Mouse (Mus musculus) cerebellum, adult 2 months (tissue): ENCODE data around the gene Snai3. TPM values are rescaled to one million over a fixed set of nuclear protein-coding genes. Genes with fewer than 3 reads are reported as not detected.
A peak's percentile ranks its signal among the peaks of the same experiment; 100 is the strongest.

Experiments
- DNase-seq, 2 experiments: peaks; one replicate each; pipeline ENCODE4 v3.0.0; 2021
- H3K27ac ChIP-seq: fragments of 200-500 bp; 2 replicates; pipeline ENCODE4 v1.5.1; 2012; ENCODE audit warnings: low read length, control low read depth, inconsistent platforms; ENCODE audit not compliant: insufficient read depth
- H3K27me3 ChIP-seq: fragments of 200-500 bp; 2 replicates; pipeline ENCODE4 v1.6.1; 2012; ENCODE audit warnings: inconsistent platforms, mild to moderate bottlenecking, low read length, moderate library complexity; ENCODE audit not compliant: control insufficient read depth, insufficient read depth
- H3K4me1 ChIP-seq: fragments of 200-500 bp; 2 replicates; pipeline ENCODE4 v1.6.1; 2011; ENCODE audit warnings: low read length; ENCODE audit not compliant: control insufficient read depth, insufficient read depth
- H3K4me3 ChIP-seq: fragments of 200-500 bp; replicated peaks from 2 replicates; pipeline ENCODE3; 2011; ENCODE audit warnings: mild to moderate bottlenecking, low read depth, low read length, control low read depth; ENCODE audit not compliant: insufficient read depth
- CTCF ChIP-seq: fragments of 200-500 bp; IDR thresholded peaks from 2 replicates; pipeline ENCODE4 v1.5.1; 2011; ENCODE audit warnings: low read depth, mild to moderate bottlenecking, control low read depth, low read length, moderate library complexity, borderline replicate concordance; ENCODE audit not compliant: insufficient read depth
- POLR2A ChIP-seq: fragments of 200-500 bp; IDR thresholded peaks from 2 replicates; pipeline ENCODE4 v1.6.1; 2011; ENCODE audit warnings: low read length, control low read depth, borderline replicate concordance; ENCODE audit not compliant: insufficient read depth
- WGBS: fragments of 180-500 bp; shearing (Covaris S2); methylation state at CpG from one replicate; pipeline ENCODE4 v1.1.7; 2018; 5-methylcytosine and 5-hydroxymethylcytosine counted together
- polyA plus RNA-seq: library from polyadenylated mRNA; depleted of rRNA; stranded (reverse); fragments of >200 nt; gene quantifications from 2 replicates; pipeline ENCODE4 v1.2.3, GENCODE M21; 2012

Snai3 gene
- polyA plus RNA-seq, 1 experiment, result 0.13 TPM

DNA sequence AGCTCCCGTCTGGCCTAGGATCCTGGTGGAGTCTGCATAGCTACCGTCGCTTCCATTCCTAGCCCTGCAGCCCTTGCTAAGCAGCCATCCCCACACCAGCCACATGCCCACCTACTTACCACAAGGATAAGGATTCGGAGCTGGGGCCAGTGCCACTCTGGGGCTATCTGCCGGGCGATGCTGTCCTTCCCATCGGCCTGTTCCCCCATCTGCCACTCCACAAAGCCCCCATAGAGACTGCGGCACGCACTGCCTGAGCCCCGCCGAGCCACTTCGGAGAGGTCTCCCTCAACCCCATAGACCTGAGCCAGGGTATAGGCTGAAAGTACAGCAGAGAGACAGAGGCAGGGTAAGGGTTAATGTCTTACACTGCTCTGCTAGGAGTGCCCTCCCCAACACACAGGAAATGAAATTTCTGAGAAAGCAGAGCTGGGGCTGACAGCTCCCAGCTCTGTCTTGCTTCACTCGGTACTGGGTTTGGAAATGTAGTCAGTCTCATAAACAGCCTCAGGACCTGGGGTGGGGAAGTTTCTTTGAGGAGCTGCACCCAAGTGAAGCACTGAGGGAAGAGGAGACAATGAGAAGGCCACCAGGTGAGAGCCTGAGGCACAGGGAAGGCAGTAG lies 22.7 kb downstream of the Snai3 start:
- no peaks in the 10 kb centered on the region for H3K27me3 ChIP-seq
- no peak overlapping the region for H3K4me3 ChIP-seq
- H3K4me1 ChIP-seq, result peaks cover 30% of the 10 kb centered on the region
- no peak overlapping the region for H3K27ac ChIP-seq
- 88% methylated on average over 13 of the region's 13 CpGs for WGBS
- no peak for TF ChIP-seq CTCF
- no peak for TF ChIP-seq POLR2A
- no peak for DNase-seq

DNA sequence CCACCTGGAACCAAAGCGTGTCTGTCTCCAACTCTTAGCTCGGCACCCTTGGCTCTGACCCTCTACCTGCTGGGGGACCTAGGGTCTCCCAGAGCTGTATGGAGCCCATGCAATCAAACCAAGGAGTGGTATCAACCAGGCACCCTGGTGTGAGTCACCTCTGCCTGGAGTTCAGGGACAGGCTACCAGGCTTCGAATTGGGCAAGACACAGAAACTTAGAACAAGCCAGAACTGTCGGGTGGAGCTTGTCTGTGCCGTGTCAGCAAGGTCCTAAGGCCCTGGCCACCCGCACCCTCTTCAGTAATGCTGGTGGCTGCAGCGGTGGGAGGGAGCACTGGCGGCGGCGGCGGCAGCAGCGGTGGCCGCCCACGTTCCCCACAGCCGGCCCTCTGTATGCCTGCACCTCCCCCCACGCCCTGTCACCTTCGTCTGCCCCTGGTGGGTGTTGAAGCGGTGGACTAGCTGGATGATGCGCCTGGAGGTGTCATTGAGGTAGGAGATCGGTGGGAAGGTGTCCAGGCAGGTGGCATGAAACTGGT lies 23.9 kb downstream of the Snai3 start:
- no peak for TF ChIP-seq CTCF
- no peak for TF ChIP-seq POLR2A
- Histone ChIP-seq H3K27ac (no peak overlapping the region), H3K4me1 (peaks cover 30% of the 10 kb centered on the region), H3K4me3 (no peak overlapping the region), H3K27me3 (no peaks in the 10 kb centered on the region)
- DNase-seq, result no peak
- 91% methylated on average over 20 of the region's 20 CpGs for WGBS

DNA sequence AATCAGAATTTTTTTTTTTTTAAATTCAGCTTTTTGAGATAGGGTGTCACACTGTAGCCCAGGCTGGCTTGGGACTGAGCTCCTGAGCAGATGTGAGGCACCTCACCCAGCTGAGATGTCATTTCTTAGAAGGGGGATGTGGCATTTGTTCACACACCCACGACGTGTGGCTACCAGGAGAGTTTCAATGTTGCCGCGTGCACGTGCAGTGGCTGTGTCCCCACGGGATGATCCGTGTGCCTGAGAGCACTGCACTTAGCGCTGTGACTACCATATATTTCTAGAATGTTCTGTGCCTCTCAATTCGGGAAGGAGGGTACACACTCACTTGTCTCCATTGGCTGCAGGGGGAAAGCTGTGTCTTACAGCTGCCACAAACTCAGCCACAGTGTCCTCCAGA lies 24.4 kb downstream of the Snai3 start:
- no peak for TF ChIP-seq POLR2A
- TF ChIP-seq CTCF, result no peak
- no peak for DNase-seq
- Histone ChIP-seq H3K27me3 (no peaks in the 10 kb centered on the region), H3K4me3 (no peak overlapping the region), H3K27ac (no peak overlapping the region), H3K4me1 (peaks cover 27% of the 10 kb centered on the region)
- 92% methylated on average over 9 of the region's 9 CpGs for WGBS

DNA sequence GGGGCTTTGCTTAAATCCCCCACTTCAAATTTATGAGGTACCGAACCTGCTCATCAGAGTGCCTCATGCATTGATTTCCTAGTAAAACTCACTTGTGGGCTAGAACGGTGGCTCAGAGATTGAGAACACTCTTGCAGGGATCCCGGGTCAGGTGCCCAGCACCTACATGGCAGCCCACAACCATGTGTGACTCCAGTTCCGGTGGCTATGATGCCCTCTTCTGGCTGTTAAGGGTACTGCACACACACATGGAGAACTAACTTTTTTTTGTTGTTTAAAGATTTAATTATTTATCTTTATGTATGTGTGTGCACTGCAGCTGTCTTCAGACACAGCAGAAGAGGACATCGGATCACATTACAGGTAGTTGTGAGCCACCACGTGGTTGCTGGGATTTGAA lies 25.2 kb downstream of the Snai3 start:
- H3K27ac ChIP-seq, result no peak overlapping the region
- 96% methylated on average over 6 of the region's 6 CpGs for WGBS
- TF ChIP-seq POLR2A (no peak), CTCF (peak; percentile 39; the same call in 1 of the 2 replicates)
- no peak overlapping the region for H3K4me3 ChIP-seq
- peaks cover 23% of the 10 kb centered on the region for H3K4me1 ChIP-seq
- DNase-seq, result no peak
- no peaks in the 10 kb centered on the region for H3K27me3 ChIP-seq

DNA sequence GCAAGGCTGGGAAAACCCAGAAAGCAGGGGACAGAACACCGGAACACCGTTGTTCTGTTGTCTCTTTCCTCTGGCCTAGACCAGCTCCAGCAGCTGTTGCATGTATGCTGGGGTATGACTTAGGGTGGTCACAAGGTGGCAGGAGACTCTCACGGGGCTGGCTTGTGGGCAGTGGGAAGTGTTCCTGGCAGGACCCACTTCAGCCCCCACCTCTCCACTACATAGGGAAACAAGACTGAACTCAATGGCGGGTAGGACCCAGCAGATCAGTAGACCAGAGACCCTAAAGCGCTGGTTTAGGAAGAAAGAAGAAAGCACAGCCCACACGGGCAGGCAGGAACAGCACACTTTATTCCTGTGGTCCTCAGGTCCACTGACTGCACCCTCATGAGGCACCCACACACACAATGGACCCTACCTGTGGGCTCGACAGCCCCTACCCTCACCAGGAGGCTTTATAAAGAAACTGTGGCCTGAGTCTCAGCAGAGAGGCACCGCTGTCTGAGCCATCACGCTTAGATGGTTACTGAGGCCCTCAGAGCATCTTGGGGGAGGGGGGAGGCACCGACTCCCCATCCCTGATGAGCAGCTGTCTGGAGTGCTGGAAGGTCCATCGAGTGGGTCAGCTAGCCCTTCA lies 27.1 kb downstream of the Snai3 start:
- 67% methylated on average over 11 of the region's 11 CpGs for WGBS
- Histone ChIP-seq H3K4me1 (peaks cover 3% of the 10 kb centered on the region), H3K4me3 (no peak overlapping the region), H3K27ac (no peak overlapping the region), H3K27me3 (no peaks in the 10 kb centered on the region)
- no peak for DNase-seq
- TF ChIP-seq POLR2A (no peak), CTCF (no peak)

DNA sequence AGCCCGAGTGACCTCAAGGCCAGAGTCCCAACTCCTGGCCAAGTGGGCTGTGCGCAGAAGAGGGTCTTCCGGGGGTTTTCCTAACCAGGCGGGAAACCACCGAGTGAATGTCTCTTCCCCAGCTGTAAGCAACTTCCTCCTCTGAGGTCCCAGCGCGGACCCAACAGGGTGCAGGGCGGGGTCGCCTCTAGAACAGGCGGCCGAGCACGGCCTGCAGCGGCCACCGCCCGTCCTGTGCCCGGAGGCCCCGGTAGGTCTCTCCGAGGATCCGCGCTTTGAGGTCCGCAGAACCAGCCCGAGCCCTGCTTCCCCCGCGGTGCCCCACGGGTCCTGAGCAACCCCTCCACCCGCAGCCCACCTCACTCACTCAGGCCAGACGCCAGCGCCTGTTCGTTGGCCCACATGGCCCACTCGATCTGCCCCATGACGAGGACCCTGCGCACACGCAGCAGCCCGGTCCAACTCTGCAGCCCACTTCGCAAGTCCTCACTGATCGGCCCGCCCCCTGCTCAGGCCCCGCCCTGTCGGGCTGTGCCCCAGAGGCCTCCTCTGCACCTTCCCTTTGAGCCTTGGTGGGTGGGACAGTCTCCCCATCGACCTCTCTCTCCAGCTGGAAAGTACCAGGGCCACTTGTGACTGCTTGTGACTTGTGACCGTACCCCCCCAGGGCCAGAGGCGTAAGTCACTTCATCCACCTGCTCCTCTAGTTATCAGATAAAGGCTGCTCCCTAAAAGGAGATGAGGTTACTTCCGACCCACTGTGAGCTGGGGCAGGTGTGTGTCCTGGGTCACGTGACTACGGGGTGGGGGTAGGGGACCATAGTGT lies 27.9 kb downstream of the Snai3 start, which contains the start of gene Cyba:
Gene Cyba, minus strand, starts transcription at position 488 of the 826 bp plus-strand sequence.
- no peak for DNase-seq
- no peak within 1 kb of the TSS for H3K27ac ChIP-seq
- no peak for TF ChIP-seq CTCF
- TF ChIP-seq POLR2A, result no peak
- H3K4me1 ChIP-seq, result no peaks in the 10 kb centered on the region; the same call in 1 of the 2 replicates
- H3K27me3 ChIP-seq, result no peaks in the 10 kb centered on the region
- WGBS, result 25% methylated on average over 45 of the region's 45 CpGs
- H3K4me3 ChIP-seq, result no peak within 1 kb of the TSS

DNA sequence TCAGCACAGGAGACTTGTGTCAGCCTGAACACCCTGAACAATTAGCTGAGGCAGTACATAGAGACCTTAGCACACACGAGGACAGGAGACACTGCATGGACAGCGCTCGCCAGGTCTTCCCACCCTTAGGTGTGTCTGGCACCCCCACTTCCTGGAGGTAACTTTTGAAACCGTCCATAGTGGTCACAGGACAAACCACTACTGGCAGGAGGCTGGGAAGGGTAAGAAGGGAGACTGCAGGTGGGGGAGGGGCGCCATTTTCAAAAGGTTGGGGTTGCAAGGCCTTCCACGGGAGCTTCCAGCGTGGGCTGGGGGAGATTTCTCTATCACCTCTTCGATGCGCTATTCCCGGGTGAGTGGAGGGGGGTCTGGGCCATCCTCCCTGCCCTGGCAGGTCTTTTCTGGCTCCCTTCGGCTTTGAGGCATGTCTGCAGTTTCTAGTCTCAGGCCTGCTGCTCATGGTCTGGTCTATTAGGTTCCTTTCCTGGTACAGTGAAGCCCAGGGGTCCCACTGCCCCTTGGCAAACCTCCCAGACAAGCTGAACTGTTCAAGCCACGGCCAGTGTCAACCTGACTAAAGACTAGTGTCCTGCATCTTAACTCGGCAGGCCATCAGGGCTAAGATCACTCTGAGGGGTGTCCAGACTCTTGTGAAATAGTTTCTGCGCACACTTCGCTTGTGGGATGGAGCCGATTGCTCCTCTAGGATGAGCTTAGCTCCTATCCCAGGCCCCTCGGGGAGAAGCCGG lies 28.7 kb downstream of the Snai3 start:
- DNase-seq, result no peak
- Histone ChIP-seq H3K4me3 (no peak overlapping the region), H3K4me1 (no peaks in the 10 kb centered on the region), H3K27me3 (no peaks in the 10 kb centered on the region), H3K27ac (no peak overlapping the region)
- WGBS, result 63% methylated on average over 18 of the region's 18 CpGs
- TF ChIP-seq POLR2A (no peak), CTCF (no peak)
